Mouse (Mus musculus) kidney, adult 9 months (tissue): ENCODE data around the gene Ccsap.

Source experiments
- DNase-seq: peaks from one replicate; pipeline ENCODE4 v3.0.0; 2022

Gene Ccsap

DNA sequence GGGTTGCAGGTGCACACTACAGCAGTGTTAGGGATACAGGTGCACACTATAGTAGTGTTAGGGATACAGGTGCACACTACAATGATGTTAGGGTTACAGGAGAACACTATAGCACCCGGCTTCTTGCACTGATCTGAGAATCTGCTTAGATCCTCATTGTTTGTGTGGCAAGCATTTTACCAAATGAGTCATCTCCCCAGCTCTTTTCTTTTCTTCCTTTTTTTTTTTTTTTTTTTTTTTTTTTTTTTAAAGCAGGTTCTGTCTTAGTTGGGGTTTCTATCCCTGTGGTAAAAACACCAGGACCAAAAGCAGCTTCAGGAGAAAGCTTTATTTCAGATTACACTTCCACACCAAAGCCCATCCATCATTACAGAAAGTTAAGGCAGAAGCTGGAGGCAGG, 56.4 kb downstream of the Ccsap start:
- no peak for DNase-seq

DNA sequence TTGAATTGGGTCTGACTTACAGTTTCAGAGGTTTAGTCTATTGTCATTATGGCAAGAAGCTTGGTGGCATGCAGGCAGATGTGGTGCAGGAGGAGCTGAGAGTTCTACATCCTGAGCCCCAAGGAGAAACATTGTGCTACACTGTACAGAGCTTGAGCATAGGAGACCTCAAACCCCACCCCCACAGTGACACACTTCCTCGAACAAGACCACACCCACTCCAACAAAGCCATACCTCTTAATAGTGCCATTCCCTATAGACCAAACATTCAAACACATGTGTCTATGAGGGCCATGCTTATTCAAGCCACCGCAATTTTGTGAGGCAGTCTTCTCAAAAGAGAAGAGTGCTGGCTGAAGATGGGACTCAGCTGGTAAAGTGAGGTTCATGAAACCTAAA, 58.5 kb downstream of the Ccsap start:
- DNase-seq = no peak

DNA sequence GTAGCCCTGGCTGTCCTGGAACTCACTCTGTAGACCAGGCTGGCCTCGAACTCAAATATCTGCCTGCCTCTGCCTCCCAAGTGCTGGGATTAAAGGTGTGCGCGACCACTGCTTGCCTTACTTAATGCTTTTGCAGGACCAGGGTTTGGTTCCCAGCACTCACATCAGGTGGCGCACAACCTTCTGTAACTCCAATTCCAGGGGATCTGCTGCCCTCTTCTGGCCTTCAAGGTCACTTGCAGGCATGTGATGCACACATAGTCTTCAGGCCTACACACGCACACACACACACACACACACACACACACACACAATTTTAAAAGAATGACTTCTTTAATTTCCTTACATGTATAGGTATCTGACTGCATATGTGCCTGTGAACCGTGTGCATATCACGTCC, 59.1 kb downstream of the Ccsap start:
- no peak for DNase-seq

DNA sequence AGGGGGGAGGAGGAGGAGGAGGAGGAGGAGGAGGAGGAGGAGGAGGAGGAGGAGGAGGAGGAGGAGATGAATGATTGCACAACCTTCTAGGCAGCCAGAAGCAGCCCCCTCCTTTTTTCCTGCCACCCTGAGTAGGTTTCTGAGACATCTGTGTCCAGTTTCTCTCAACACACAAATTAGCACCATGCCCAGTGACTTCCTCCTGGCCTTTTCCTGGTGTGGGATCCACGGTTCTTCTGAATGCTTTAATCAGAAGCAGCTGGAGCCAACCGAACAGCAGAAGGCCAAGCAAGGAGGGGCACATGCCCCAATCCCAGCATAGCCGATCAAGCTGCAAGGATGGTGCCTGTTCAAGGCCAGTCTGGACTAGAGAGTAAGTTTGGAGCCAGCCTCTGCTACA, 60.1 kb downstream of the Ccsap start:
- DNase-seq = no peak

DNA sequence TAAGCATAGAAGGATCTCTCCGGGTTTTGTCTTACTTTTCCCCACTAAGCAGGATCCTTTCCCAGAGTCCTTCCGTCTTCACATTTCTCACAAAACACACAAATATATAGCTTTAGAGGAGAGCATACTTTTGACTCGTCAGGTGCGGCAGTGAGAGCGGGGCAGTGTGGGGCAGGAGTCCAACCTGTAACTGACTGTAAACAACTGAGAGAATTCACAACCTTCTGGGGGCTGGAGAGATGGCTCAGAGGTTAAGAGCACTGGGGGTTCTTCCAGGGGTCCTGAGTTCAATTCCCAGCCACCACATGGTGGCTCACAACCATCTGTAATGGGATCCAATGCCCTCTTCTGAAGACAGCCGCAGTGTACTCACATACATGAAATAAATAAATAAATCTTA, 60.6 kb downstream of the Ccsap start:
- DNase-seq = no peak

DNA sequence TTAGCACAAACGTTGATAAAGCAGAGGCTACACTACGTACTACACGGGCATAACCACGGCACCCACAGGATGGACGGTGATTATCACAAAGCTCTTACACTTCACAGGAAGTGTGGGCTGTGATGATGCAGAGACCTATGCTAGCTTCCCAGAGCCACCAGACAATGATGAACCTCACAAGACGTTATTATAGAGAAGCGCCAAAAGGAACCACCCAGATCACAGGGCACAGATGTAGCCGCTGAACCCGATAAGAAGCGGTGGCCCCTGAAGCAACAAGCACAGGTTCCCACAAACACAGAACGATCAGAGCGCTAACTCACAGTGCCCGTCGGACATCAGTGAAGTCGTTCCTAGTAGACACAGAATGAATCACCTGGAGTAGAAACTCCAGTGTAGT, 62.1 kb downstream of the Ccsap start:
- DNase-seq = no peak

DNA sequence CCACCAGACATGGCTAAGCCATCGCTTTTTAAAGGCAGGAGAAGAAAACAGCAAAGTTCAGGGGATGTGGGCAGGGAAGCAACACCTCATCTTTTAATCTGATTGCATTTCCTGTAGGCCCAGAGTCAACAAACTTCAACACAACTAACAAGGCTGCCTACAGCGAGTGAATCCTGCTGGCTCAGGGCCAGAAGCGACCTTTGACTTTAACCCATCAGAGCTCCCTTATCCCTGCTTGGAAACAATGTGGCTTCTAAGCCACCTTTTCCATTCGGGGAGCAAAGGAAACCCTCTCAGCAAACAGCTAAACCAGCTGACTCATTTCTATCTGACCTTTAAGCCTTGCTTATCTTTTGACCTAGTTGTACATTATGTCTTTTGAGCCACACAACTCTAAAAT, 63.3 kb downstream of the Ccsap start:
- peak; percentile 40 for DNase-seq

DNA sequence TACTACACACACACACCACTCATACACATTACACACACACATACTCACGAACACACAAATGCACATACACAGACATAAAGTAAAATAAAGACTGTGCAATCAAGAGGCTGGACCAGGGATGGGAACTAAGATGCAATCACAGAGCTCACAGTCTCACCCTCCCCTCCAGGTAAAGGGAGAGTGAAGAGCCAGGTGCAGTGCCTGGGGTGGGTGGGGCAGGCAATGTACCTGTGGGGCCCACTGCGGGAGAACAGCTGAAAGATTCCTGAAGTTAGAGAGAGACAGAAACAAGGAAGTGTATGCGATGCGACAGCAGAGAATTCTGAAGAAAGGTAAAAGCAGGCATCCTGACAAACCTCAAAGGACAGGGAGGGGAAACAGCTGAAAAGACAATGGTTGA, 65.2 kb downstream of the Ccsap start:
- DNase-seq = no peak

DNA sequence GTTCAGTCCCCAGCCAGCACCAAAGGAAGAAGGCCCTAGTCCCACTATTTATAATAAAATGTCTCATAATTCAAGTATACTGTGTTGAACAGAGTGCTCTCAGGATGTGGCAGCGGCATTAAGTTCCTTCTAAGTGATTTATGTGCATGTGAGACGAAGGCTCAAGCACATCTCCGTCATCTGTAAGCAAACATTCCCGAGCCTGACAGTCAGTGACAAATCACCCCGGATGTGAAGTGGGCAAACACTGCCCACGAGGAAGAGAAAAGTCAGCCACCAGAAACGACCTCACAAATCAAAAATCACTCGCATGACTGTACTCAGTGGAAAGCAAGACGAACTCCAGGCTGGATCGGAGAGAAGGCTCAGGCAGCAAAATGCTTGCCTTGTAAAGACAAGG, 66.1 kb downstream of the Ccsap start:
- DNase-seq = no peak

DNA sequence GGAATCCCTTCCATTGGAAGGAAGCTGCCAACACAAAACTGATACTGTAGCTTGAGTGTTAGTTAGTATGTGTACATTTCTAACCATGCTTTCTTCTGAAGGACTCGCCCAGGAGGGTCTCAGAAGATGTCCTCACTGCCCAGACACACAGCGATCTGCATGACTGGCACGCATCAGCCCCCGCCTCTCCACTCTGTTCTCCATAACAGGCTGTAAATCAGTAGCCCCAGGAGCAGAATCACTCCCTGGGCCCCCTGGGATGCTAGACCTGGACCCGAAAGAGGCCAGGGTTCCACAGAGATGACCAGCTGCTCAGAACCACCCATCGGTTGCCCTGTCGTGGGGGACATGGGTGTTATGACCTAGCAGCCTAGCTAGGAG, 68.2 kb downstream of the Ccsap start:
- DNase-seq = no peak

DNA sequence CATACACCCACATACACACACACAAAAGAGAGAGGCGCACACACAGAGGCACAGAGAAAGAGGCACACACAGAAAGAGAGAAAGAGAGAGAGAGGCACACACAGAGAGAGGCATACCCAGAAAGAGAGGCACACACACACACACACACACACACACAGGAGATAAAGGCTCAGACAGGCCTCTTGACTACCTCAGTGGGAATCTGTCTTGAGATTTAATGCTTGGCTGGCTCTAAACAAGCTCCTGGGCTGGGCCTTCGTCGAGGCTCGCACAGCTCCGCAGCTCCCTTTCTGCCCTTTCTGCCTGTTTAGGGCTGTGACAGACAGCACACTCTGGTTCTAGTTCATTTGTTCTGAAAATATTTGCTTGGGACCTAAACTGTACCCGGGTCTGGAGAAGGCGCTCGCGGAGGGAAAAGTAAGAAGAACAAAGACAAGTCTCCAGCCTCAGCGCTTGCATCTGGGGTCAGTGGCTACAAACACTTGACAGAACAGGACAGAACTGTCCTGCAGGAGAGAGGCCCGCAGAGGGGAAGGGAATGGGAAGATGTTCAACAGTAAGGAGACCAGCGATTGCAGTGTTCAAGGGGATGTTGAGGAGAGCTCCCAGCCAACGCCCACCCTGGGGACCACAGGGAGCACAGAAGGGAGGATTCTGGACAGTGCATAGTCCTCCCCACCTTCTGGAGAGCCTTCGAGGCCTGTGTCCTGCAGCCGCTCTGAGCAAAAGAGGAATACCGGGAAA, 68.7 kb downstream of the Ccsap start:
- peak; percentile 38 for DNase-seq
